Mouse (Mus musculus) erythroid progenitor cell, adult 5-6 weeks (primary cell): ENCODE data around the gene Cxcl10. TPM values are rescaled to one million over a fixed set of nuclear protein-coding genes. Genes with fewer than 3 reads are reported as not detected.

Source experiments
- ATAC-seq: replicated peaks from 2 replicates; pipeline ENCODE4 v1.8.0; 2016; ENCODE audit warnings: moderate number of reproducible peaks, mild to moderate bottlenecking, moderate TSS enrichment, inconsistent platforms; ENCODE audit not compliant: poor library complexity, low FRiP score, severe bottlenecking
- total RNA-seq, 2 experiments: library from RNA; stranded (forward) in 1 of 2; stranded (reverse) in 1 of 2; fragments of 150-400 nt in 1 of 2; fragments of 186-747, 209-891 nt in 1 of 2; gene quantifications; 2 replicates each; pipeline versions ENCODE4 v1.2.3 to v1.2.4; 2015 to 2017; ENCODE audit warnings: low replicate concordance in 2 of 2

Cxcl10 gene
- total RNA-seq, 2 experiments from 2014 or later, result 1.7 to 18.4 TPM

DNA sequence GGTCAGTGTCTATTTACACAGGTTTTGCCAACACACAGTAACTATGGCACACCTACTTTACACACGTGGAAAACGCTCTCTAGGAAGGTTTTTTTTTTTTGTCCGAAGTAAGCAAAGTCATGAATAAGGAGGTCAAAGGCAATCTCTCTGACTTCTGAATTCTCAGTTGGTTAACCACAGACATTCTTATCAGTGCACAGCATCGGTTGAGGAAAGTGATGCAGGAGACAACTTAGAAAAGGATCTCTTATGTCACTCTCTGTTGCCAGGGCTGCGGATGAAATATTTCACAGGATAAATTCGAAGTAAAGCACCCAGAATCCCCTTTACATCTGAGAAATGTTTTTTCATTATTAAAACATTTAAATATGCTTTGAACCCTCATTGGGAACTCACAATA lies 21.3 kb downstream of the Cxcl10 start:
- ATAC-seq, result no peak

DNA sequence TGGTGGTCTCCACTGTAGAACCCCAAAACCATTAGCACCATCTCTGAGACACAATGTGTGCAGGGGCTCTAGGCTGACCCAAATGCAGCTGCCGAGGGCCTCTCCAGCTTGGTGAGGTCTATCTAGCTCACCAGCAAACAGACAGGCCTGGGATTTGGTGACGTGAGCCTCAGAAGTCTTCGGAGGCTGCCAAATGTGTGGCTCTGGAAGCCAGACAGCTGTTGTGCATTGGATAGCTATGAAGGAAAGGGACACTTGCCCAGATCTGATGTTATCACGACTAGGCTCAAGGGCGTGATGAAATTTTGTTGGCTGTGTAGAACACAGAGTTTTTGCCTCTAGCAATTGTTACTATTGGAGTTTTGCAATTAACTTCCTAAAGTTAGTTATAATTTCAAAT lies 25.4 kb downstream of the Cxcl10 start:
- no peak for ATAC-seq

DNA sequence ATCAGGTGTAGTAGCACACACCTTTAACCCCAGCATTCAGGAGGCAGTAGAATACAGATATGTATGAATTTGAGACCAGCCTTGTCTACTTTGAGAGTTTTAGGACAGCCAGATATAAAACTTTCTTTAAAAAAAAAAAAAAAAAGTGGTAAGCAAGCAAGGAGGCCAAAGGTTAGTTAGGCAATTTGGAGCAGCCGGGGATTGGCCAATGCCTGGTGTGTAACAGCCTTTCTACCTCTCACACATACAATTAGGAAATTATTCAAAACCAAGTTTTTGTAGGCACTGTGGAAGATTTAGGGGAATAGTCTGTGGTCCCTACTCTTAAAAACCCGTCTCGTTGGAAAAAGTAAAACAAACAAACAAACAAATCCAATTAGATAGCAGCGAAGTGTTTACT lies 26.1 kb downstream of the Cxcl10 start:
- no peak for ATAC-seq

DNA sequence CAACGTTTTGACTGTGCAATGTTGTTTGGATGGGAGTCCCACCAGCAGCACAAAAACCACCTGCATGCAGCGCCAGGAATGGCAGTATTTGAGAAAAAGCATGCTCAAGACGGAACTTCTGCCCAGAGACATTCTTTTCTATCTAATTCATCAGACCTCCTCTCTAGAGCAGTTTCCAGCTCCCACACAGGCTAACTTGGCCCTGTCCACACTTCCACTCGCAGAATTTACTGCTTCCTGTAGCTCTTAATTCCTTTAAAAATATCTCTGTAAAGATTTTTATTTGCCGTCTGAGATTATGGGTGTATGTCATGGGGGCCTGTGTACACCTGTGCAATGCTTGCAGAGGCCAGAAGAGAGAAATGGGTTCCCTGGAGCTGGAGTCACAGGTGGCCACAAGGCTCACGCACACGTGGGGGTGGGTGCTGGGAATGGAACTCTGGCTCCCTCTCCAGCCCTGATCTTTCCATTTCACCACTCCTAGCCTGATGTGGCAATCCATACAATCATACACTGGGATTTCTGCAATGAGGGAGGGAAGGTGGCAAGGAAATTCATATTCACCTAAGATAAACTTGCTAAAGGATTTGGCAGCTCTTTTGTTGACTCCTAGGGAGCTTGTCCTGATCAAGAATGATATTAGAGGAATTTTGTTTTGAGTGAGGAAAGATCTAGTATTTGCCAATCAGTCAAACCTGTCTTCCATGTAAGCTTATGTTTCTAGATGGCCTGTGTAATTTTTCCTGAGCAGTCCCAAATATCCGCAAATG lies 26.9 kb downstream of the Cxcl10 start:
- ATAC-seq, result no peak

DNA sequence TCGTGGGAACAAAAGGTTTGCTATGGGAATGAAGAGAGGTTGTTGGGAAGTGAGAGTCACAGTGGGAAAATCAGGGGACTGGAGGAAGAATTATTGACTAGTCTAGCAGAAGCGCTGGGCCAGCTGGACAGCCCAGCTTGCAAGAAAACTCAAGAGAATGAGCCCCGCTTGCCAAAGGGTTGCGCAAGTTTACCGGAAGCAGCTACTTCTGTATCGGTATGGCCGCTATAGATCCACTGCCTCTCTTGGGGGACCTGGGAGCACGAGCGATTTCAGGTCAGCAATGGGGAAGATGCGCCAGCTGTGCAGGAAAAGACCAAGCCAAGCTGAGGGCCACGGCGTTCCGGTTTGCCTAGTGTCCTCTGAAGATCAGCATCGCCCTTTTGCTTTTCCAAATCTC lies 30.1 kb downstream of the Cxcl10 start:
- no peak for ATAC-seq

DNA sequence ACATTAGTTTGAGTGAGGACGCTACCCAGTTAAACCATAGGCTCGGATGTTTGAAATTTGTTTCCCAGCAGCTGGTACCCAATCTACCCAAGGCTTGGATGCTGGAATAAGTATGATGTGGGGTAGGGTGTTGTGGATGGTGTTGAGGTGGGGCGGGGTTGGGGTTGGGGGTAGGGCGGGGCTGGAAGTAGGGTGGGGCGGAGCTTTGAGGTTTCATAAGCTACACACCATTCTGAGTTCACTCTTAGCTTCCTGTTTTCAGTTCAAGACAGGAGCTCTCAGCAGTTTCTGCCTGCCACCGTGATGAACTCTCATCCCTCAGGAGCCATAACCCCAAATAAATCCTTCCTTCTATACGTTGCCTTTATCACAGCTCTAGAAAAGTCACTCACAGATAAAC lies 30.6 kb downstream of the Cxcl10 start:
- ATAC-seq, result no peak

DNA sequence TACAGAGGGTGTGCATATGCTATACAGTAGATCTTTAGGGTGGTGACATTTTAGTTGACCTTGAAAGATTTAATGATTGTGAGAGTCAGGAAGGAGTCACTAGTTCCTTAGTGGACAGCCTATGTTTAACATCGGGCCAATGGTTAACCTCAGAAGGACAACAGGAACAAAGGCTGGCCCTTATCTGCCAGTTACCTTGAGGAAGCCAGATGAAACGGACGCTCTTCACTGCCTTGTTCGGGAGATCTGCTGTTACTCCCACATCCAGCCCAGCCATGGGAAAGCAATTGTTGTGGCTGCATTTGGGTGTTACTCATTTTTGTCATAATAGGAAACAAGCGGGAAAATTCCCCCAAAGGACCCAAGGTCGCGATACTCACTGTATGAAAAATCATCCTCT lies 34.9 kb downstream of the Cxcl10 start:
- ATAC-seq, result no peak

DNA sequence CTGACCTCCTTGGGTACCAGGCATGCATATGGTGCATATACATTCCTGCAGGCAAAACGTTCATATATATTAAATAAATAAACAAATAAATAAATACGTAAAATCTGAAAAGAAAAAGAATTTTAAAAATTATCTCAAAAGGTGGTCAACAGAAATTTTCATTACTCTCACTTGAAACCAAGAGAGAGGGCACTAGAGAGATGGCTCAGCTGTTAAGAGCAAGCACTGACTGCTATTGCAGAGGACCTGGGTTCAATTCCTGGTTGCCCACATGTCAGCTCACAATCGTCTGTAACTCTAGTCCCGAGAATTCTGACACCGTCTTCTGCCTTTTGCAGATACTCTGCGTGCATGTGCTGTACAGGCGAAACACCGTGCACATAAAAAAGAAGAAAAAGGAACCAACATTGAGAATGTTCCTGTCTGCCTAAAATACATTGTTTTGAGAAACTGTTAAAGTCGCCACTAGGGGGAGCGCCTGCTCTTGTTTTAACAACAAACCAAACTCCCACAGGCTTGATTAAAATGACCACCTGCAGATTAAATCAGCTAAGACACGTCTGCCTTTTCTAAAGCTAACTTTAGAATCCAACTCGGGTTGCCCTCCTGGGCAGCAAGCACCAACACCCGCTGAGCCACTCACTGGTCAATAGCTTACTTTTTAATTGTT lies 36.5 kb downstream of the Cxcl10 start:
- no peak for ATAC-seq

DNA sequence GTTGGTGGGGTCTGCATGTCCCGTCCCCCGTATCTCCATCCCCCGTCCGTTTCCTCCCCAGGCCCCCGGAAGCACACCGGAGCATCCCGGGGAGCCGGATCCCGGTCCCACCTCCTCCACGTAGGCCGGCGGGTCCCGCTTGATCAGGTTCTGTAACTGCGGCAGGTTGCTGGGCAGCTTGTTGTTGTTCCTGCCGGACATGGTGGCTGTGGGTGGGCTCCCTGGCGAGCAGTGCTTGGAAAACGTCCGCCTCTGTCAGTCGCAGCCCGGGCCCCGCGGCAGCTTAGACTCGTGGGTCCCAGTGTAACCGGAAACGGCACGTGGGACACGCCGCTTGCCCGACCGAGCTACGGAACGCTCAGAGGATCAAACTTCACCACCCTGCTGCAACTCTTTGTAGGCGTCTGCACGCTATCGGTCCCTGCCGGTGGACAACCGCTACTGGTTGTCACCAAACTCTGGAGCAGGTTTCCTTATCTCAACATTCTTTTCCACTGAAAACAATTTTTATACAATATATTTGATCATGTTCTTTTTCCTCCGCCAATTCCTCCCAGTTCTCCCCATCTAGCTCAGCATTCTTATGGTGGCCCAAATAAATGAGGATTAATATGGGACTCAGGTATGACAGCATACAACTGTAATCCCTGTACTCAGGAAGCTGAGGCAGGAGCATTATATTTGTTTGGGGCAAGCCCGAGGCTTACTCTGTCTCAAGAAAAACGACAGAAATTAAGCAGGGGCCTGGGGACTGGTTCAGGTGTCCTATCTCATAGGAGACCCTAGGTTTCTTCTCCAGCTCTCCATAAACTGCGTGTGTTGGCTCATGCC lies 38.8 kb downstream of the Cxcl10 start, which contains the start of gene Sdad1:
Gene Sdad1 (minus strand): TSS at position 799 of the 831 bp plus-strand sequence.
- peak; percentile 87 for ATAC-seq

DNA sequence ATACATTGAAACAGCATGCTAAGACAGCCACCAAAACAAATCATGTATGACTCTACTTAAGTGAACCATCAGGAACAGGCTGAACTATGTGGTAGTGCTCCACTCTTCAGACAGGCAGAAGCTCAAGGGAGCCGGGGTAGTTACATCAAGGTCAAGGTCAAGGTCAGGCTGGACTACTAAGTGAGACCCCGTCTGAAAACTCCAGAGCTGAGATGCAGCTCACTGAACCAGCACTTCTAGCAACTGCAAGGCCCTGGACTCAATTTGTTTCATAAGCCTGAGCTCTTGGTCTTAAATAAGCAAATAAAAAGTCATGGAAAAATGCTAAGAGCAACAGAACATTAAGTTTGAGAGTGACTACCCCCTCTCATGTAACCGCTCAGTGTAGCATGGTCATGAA lies 44.4 kb downstream of the Cxcl10 start:
- ATAC-seq, result no peak

DNA sequence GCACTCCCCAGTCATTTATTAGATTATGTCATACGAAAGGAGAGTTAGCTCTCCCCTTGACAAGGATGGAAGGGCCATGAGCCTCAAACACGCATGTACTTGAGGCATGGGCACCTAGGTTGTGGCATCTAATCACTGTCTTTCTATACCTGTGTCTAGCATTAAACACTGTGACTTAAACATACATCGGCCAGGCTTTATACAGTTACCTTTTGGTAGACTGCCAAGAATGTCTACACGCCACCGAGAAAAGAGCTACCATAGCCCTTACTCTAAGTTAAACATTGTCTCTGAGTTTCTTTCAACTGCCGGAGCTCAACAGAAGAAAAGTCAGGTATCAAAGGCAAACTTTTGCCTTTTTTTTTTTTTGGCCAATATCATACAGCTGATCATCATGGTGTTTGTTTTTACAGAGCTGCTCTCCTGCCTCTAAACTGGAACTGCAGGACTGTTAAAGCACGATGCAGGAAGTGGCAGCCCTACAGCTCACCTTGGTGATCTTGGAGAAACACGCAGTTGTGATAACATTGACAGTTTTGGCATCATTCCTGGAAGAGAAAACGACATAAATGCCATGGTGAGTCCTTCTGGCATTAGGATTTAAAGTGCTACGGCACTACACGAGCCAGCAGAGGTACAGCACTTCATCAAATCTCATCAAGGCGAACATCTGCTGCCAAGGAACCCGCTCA lies 46.4 kb downstream of the Cxcl10 start:
- ATAC-seq, result no peak

Other genes starting within 250 kb of the Cxcl10 start
- gene Uso1, start 211.0 kb downstream of the Cxcl10 start, total RNA-seq (2015; ENCODE audit: low replicate concordance), result 28.5 and 44.9 TPM in 2 replicates
- gene Uso1, start 211.0 kb downstream of the Cxcl10 start, total RNA-seq (2017; ENCODE audit: low replicate concordance), result 20.8 and 36.7 TPM in 2 replicates
- not detected in 2 replicates for gene U90926, start 133.5 kb downstream of the Cxcl10 start, total RNA-seq (2015; ENCODE audit: low replicate concordance)
- gene U90926, start 133.5 kb downstream of the Cxcl10 start, total RNA-seq (2017; ENCODE audit: low replicate concordance), result not detected in 2 replicates
- not detected in 2 replicates for gene Ppef2, start 92.6 kb downstream of the Cxcl10 start, total RNA-seq (2015; ENCODE audit: low replicate concordance)
- gene Ppef2, start 92.6 kb downstream of the Cxcl10 start, total RNA-seq (2017; ENCODE audit: low replicate concordance), result not detected in 2 replicates
- gene Naaa, start 70.7 kb downstream of the Cxcl10 start, total RNA-seq (2015; ENCODE audit: low replicate concordance), result 8.8 and 26.7 TPM in 2 replicates
- 7.8 and 8.3 TPM in 2 replicates for gene Naaa, start 70.7 kb downstream of the Cxcl10 start, total RNA-seq (2017; ENCODE audit: low replicate concordance)
- gene Sdad1, start 38.4 kb downstream of the Cxcl10 start, total RNA-seq (2015; ENCODE audit: low replicate concordance), result 7.9 and 8.0 TPM in 2 replicates
- 6.9 and 8.0 TPM in 2 replicates for gene Sdad1, start 38.4 kb downstream of the Cxcl10 start, total RNA-seq (2017; ENCODE audit: low replicate concordance)
- 0.84 and 2.5 TPM in 2 replicates for gene Cxcl9, start 20.8 kb downstream of the Cxcl10 start, total RNA-seq (2015; ENCODE audit: low replicate concordance)
- gene Cxcl9, start 20.8 kb downstream of the Cxcl10 start, total RNA-seq (2017; ENCODE audit: low replicate concordance), result 1.4 and 23.5 TPM in 2 replicates
- not detected in 2 replicates for gene Art3, start 17.1 kb downstream of the Cxcl10 start, total RNA-seq (2015; ENCODE audit: low replicate concordance)
- gene Art3, start 17.1 kb downstream of the Cxcl10 start, total RNA-seq (2017; ENCODE audit: low replicate concordance), result not detected in 2 replicates
- gene Nup54, start 86.3 kb upstream of the Cxcl10 start, total RNA-seq (2015; ENCODE audit: low replicate concordance), result 22.3 and 32.3 TPM in 2 replicates
- 16.3 and 19.8 TPM in 2 replicates for gene Nup54, start 86.3 kb upstream of the Cxcl10 start, total RNA-seq (2017; ENCODE audit: low replicate concordance)
- gene Scarb2, start 157.9 kb upstream of the Cxcl10 start, total RNA-seq (2015; ENCODE audit: low replicate concordance), result 5.9 and 11.2 TPM in 2 replicates
- 9.8 and 13.3 TPM in 2 replicates for gene Scarb2, start 157.9 kb upstream of the Cxcl10 start, total RNA-seq (2017; ENCODE audit: low replicate concordance)
- not detected in 2 replicates for gene Fam47e, start 206.2 kb upstream of the Cxcl10 start, total RNA-seq (2015; ENCODE audit: low replicate concordance)
- gene Fam47e, start 206.2 kb upstream of the Cxcl10 start, total RNA-seq (2017; ENCODE audit: low replicate concordance), result not detected in 2 replicates